Mouse (Mus musculus): ENCODE measurements around the gene Mylk. TPM values are rescaled to one million over a fixed set of nuclear protein-coding genes. Genes with fewer than 3 reads are reported as not detected.
"Not testable (repeated sequence)": the region's sequence is repeated elsewhere in the genome, so short reads cannot be mapped to it uniquely, and the experiment has no call there.

The Mylk gene
- total RNA-seq (2021) = 10 to 100 TPM; 11.7 to 16.3 TPM

DNA sequence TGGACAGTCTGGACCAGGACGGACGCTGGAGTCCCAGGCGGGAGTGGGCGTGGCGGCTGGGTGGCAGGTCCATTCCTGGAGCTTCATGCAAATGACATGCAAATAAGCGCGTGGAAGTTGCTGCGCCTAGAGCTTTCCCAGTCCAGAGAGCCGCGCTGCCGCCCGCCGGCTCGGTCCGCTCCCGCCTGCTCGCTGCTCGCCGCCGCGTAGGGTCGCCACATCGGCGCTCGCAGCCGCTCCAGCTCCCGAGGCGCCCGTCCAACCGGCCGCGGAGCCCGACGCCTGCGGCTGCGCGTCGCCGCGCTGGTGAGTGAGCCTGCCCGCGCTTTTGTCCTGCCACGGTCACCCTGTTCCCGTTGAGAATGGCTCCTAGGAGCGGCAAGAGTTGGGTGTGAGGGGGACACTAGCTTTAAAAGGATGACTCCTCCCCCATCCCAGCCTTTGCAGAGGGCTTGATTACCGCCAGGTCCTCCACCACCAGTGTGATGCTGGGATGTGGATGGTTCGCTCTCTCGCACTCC lies at the start of gene Mylk:
Gene Mylk (plus strand): TSS at position 146 of the 521 bp plus-strand sequence.
- DNase-seq (ENCODE audit: low spot score in 2 of 2) = peak; percentile 57 to 69
- intact Hi-C loops (cut with DNase I) = no loop called here

DNA sequence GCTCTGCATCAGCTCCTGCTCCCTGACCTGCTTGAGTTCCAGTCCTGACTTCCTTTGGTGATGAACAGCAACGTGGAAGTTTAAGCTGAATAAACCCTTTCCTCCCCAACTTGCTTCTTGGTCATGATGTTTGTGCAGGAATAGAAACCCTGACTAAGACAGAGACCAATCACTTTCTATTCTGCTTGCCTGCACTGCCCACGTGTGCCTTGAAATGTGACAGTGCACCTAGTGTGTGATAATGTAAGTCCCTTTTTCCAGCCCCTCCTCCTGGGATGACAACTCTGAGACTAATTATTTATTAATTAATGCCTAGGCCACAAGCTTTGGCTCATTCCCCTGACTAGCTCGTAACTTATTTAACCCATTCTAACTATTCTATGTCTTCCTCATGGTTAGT lies 46.3 kb upstream of the Mylk start:
- DNase-seq (ENCODE audit: low spot score in 2 of 2); intact Hi-C loops (cut with DNase I): not testable (repeated sequence)

DNA sequence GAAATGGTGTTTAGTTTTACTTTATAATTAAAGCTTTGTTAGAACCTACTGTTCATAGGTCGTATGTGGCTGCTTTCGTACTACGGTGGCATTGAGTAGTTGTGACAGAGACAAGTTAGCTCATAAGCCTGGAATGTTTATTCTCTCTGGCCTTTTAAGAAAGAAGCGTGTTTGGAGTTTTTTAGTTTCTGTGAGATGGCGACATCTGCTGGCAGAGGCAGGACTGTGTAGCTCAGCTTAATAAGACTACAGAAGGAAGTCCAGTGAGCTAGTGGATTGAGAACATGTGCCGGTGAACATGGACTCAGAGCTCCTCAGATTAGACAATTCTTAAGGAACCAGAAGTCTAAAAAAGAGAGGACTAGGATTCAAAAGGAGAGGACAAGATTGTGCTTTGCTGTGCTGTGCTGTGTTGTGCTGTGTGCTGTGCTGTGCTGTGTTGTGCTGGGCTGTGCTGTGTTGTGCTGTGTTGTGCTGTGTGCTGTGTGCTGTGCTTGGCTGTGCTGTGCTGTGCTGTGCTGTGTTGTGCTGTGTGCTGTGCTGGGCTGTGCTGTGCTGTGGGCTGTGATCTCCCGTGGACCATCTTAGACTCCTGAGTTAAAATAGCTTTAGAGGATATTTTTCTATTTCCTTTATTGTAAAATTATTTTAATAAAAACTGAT lies 44.7 kb upstream of the Mylk start:
- intact Hi-C loops (cut with DNase I) = loop anchor here (2.0 to 10.0 kb wide), 4 partner anchors 33 to 575 kb away; no protein-coding TSS in a partner anchor
- DNase-seq (ENCODE audit: low spot score in 2 of 2) = peak; percentile 78 to 88

DNA sequence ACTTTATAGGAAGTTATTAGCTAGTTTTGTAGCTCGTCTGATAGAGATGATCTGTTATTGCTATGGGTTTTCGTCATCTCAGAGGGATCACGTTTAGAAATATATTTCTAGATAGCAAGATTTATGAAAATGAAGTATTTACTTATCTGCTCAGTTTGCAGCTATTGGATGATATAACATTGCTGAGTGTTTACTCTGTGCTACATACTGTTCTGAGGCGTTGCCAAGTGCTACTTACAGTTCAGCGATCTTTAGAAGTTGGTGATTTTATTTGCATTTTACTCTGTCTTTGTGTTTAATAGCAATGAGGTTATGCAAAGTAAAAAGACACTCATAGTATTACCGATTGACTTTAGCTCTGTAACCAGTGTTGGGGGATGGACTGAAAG lies 44.2 kb upstream of the Mylk start:
- intact Hi-C loops (cut with DNase I) = loop anchor here (2.0 to 10.0 kb wide), 4 partner anchors 34 to 576 kb away; no protein-coding TSS in a partner anchor
- DNase-seq (ENCODE audit: low spot score in 2 of 2) = no peak

DNA sequence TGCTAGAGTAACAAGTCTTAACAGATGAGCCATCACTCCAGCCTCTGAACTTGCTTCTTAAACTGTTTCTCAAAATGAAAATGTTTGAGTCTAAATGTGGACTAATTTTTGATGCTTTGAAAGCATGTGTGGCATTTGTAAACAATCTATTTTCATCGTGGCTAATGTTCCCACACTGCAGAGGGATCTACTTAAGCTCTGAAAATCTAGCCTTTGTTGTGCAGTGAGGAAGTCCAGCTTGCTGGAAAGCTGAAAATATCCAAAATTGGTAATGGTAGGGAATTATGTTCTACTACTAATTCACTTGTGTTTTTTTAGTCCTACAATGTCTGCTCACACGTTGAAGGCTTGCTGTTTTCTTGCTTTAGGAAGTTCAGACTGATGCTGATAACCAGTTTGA lies 39.0 kb upstream of the Mylk start:
- intact Hi-C loops (cut with DNase I) = loop anchor here (10.0 kb wide), 1 partner anchor 581 kb away; no protein-coding TSS in a partner anchor
- no peak for DNase-seq (ENCODE audit: low spot score in 2 of 2)

DNA sequence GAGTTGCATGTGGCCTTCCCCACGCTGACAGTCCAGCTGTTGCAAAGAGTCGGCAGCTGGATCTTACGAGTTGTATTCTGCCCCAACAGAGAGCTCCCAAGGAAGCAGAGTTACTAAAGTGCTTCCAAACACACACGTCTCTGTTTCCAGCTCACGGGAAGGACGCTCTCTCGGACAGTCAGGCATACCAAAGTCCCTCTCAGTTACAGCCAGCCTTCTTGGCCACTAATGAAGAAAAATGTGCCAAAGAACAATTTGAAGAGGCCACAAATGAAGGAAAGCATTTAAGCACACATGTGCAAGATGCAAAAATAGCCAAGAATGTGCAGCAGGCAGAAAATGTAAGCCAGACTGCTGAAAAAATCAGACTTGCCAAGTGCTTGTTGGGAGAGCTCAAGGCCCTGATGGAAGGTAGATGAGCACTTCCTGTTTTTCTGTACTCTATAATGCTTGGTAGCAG lies 38.5 kb upstream of the Mylk start:
- peak in 1 of 2 experiments; percentile 21 for DNase-seq (ENCODE audit: low spot score in 2 of 2)
- intact Hi-C loops (cut with DNase I) = loop anchor here (10.0 kb wide), 1 partner anchor 582 kb away; no protein-coding TSS in a partner anchor

DNA sequence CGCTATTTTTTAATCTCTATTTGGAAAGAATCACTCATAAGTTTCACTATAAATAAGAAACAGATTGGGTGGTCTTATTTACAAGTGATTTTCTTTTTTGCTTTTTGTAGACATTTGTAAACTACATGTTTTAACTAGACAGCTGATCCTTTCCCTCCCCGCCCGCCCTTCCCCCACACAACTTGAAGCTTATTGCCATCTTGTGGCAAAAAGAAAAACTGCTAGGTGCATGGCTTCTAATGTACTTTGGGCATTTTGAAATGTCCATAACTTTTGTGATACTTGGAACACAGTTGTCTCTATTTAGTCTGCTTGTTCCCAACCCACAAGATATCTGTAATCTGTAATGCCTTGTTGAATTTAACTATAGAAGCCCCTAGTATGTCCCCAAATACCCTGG lies 33.5 kb upstream of the Mylk start:
- intact Hi-C loops (cut with DNase I) = loop anchor here (10.0 kb wide), 1 partner anchor 507 kb away; no protein-coding TSS in a partner anchor
- DNase-seq (ENCODE audit: low spot score in 2 of 2) = no peak

DNA sequence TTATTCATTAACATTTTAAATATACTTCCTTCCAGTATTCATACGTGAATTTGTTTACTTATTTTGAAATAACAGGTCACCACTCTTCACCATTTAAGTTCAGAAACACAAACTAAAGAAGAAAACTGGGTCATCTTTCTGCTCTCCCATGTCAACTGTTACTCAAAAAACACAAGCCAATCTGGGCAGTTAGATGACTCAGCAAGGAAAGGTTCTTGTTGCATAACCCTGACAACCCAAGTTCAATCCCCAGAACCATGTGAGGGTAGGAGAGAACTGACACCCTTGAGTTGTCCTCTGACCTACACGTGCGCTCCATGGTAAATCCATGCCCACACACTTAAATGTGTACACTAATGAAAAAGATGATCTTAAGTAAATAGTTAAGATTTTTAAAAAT lies 19.9 kb upstream of the Mylk start:
- no peak for DNase-seq (ENCODE audit: low spot score in 2 of 2)
- intact Hi-C loops (cut with DNase I) = no loop called here

DNA sequence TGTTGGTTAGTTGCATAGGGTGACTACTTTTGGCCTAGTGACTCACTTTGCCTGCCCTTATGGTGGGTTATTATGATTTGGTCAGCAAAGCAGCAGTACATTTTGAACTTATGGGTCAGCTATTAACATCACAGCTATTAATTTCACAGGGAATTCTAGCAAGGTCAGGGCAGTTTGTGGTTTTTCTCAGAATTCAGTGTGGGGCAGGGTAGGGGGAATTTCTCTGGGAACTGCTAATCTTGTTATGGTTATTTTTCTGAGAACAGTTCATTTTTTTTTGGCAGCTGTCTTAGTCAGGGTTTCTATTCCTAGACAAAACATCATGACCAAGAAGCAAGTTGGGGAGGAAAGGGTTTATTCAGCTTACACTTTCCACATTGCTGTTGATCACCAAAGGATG lies 16.4 kb upstream of the Mylk start:
- intact Hi-C loops (cut with DNase I) = not testable (repeated sequence)

DNA sequence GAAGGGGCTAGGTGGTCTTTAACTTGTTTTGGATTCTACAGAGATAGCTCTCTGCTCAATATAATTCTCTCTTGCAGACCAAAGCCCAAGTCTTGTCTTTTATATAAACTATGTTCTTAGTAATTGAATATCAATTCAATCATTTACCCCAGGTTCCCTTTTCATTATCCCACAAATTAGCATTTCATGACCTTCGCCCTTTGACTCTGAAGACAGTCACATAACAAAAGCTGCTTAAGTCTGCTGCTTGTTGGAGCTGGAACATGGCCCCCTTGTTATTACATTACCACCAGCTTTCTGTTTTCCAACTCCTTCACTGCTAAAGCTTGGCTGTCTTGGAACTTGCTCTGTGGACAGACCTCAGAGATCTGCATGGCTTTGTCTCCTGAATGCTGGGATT lies 15.6 kb upstream of the Mylk start:
- intact Hi-C loops (cut with DNase I) = no loop called here

More for the DNA sequence above, 16.4 kb upstream of the Mylk start:
- not testable (repeated sequence) for DNase-seq (ENCODE audit: low spot score in 2 of 2)

DNA sequence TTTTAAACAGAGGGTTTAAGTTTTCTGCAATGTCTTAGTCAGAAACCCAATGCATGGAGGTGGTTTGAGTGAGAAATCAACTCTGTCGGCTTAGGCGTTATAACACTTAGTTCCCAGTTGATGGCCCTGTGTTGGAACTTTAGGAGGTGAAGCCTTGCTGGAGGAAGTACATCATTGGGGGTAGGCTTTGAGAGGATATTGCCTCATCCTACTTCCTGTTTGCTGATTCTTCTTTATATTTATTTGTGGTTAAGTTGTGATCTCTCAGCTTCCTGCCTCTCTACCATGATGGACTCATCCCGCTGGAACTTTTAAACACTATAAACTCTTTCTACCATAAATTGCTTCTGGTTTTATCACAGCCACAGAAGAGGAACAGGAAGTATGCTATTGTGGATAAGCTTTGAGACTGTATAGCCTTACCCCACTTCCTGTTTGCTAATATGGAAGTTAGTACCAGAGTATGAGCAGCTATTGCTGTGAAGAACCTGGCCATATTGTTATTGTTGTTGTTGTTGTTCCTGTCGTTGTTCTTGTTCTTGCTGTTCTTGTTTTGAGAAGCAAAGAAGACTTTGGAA lies 6.3 kb upstream of the Mylk start:
- intact Hi-C loops (cut with DNase I) = no loop called here
- DNase-seq (ENCODE audit: low spot score in 2 of 2) = no peak

More for the DNA sequence above, 15.6 kb upstream of the Mylk start:
- DNase-seq (ENCODE audit: low spot score in 2 of 2) = no peak

DNA sequence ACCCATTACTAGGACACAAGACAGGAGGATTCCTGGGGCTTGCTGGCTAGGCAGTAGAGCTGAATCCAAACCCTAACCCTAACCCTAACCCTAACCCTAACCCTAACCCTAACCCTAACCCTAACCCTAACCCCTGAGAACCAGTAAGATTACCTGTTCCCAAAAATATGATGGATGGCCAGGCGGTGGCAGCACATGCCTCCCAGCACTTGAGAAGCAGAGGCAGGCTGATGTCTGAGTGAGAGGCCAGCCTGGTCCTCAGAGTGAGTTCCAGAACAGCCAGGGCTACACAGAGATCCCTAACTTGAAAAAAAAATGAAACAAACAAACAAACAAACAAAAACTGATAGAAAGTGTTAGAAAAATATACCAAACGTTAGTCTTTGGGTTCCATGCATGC lies 2.1 kb upstream of the Mylk start:
- intact Hi-C loops (cut with DNase I) = no loop called here
- DNase-seq (ENCODE audit: low spot score in 2 of 2) = no peak

DNA sequence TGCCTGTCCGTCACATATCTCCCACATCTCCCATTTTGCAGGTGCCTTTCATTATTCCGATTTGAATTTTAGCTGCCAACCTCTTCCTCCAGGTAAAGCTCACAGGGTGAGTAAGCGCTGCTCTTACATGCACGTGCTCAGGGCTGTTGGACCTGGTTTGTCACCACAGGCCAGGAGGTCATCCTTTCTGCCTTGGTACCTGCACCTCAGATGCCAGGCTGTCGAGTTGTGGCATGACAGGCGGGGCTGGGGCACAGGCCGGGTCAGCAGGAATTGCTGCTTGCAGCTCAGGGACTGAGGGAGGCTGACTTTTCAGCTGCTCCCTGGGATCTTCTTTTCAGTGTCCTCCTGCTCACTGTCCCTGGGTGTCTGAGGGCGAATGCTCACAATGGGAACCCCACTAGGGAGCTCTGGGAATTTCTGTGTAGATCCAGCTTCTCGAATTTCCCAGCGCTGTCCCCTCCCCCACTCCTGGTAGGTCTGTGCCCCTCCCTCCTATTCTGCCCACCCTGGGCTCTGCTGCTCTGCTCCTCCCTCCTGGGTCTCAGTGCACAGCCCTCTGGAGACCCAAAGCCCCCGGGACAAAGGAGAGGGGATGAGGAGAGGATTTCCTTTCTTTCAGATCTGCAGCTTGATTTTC lies 3.2 kb downstream of the Mylk start:
- intact Hi-C loops (cut with DNase I) = no loop called here
- DNase-seq (ENCODE audit: low spot score in 2 of 2) = no peak

DNA sequence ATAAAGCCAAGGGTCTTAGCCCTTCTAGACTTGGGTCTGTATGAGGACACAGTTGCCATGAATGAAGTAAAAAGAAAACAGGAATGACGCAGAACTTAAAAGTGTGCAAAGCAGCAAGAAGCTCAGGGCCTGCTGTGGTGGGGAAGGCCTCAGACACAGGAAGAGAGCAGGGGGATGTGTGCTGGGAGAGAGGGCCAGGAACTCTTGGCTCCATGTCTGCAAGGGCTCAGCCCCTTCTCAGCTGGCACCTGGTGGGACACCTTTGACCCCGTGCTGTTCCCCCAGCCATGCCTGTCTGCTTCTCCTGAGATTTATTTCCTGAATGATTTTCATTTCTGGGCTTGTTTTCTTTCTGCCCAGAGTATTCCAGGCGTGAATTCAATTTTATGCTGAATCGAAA lies 4.5 kb downstream of the Mylk start:
- intact Hi-C loops (cut with DNase I) = no loop called here
- DNase-seq (ENCODE audit: low spot score in 2 of 2) = no peak

DNA sequence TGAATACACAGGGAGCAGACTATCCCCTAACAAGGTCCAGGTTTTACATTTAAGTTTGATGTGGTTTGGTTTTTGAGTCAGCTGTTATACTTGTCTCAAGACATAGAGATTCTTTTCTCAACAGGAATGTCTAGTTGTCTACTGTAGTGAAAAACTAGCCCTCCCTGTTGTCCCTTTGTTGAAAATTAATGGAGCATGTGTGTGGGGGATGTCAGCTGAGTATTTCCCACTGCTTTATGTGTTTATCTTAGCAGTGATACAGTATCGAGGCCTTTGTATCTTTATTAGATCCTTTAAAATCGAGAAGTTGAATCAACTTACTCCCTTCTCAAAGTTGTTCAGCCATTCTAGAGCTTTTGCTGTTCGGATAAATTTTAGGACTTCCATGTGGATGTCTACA lies 7.0 kb downstream of the Mylk start:
- intact Hi-C loops (cut with DNase I) = no loop called here
- DNase-seq (ENCODE audit: low spot score in 2 of 2) = no peak

DNA sequence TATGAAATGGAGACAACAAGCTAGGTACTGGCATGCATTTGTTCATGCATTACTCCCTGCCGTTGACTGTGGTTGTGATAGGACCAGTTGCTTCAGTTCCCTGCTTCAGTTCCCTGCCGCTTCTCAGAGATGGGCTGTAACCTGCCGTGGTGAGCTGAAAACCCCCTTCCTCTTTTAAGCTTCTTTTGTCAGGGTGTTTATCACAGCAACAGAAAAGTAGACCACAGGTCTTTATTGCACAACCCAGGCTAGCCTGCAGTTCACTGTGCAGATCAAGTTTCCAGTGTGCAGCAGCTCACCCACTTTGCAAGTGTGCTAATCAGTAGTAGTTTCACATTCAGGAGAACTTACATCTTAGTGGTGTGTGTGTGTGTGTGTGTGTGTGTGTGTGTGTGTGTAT lies 8.0 kb downstream of the Mylk start:
- intact Hi-C loops (cut with DNase I) = no loop called here
- DNase-seq (ENCODE audit: low spot score in 2 of 2) = no peak

DNA sequence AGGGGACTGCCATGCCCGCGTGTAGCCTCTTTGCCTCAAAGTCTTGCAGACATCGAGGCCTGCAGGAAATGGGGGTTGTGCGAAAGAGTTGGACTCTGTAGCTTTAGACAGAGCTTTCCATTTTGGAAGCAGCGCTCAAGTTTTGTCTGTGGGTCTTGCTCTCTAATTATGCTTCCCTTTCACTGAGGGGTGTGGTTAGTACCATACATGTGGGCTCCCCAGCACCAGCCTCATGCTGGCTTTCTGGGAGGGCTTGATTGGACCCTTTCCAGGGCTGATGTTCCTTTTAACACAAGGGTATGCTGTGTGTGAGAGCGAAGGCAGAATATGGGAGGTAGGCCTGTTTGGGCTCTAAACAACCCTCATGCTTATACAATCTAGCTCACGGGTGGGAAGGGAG lies 12.0 kb downstream of the Mylk start:
- no peak for DNase-seq (ENCODE audit: low spot score in 2 of 2)
- intact Hi-C loops (cut with DNase I) = no loop called here

DNA sequence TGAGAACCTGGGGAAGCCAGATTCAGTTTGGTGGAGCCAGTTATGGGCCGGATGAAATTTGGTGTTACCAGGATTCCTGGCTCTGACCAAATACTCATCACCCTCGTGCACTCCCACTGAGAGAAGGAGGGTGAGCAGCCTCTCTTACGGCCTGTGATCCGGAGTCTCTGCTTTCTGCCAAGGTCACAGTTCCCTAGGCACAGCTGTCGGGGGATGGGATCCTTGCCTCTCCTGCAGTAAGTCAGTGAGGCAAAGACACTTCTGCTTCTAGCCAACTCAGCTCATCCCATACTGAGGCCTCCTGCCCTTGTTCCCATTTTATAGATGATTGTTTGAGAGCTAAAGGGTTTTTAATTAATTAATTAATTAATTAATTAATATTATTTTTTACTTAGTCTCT lies 13.2 kb downstream of the Mylk start:
- intact Hi-C loops (cut with DNase I) = no loop called here
- no peak for DNase-seq (ENCODE audit: low spot score in 2 of 2)

DNA sequence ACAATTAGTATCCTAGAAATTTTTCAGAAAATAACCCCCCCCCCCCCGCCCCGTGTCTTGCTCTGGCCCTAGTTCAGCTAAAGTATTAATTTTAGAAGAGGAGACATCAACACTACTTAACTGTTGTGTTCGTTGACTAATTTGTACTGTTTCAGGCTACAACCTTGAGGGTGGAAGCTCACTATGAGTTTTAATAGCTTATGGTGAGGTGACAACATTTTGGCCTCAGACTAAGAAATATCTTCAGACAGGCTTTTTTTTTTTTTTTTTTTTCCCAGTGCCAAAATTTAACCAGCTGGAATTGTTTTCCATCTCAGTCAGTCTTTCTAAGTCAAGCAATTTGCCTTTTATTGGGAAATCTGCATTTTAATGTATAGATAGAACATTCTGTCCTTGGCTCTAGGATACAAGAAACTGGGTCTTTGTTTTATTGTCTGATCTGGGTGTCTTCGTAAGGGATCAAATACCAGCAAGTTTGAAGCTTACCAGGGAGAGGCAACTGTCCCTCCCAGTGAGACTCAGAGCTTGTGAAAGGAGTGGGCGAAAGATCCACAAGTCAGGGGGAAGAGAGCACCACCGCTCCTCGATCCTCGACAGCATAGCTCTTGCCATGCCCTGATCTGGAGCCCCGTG lies 19.1 kb downstream of the Mylk start:
- DNase-seq (ENCODE audit: low spot score in 2 of 2) = no peak
- intact Hi-C loops (cut with DNase I) = no loop called here

DNA sequence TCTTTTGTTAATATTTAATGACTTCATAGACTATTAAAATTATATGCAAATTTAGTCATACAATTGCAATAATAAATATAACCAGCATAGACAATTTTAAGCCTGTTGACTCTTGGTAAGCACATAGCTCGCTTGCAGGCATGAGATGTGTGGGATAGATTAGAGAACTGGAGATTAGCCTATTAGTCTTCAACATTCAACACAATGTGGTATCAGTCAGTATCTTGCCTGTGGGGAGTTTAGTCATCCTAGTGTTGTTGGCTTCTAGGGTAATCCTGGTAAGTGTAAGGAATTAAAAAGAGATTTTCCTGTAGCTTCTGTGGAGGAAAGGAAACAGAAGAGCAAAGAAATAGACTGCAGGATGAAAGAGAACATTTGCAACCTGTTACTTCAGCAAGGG lies 20.7 kb downstream of the Mylk start:
- no peak for DNase-seq (ENCODE audit: low spot score in 2 of 2)
- intact Hi-C loops (cut with DNase I) = no loop called here
